Mouse (Mus musculus) granulocyte monocyte progenitor cell, adult 5-6 weeks (primary cell): ENCODE measurements around the gene H2-DMa. TPM values are rescaled to one million over a fixed set of nuclear protein-coding genes. Genes with fewer than 3 reads are reported as not detected.
A peak's percentile ranks its signal among the peaks of the same experiment; 100 is the strongest.
"Not testable (repeated sequence)": the region's sequence is repeated elsewhere in the genome, so short reads cannot be mapped to it uniquely, and the experiment has no call there.

Experiments
- ATAC-seq: replicated peaks from 2 replicates; pipeline ENCODE4 v1.8.0; 2016; ENCODE audit warnings: mild to moderate bottlenecking, moderate TSS enrichment, inconsistent platforms; ENCODE audit not compliant: poor library complexity, severe bottlenecking
- total RNA-seq, 2 experiments: library from RNA; stranded (forward) in 1 of 2; stranded (reverse) in 1 of 2; fragments of 200-712, 200-1000 nt in 1 of 2; fragments of >200 nt in 1 of 2; fragmentation: Nextera tagmentation in 1 of 2; gene quantifications; 2 replicates each; pipeline ENCODE4 v1.2.3; 2014 to 2017

Gene H2-DMa
- total RNA-seq, 2 experiments from 2014 or later: 40.2 to 97.2 TPM

DNA sequence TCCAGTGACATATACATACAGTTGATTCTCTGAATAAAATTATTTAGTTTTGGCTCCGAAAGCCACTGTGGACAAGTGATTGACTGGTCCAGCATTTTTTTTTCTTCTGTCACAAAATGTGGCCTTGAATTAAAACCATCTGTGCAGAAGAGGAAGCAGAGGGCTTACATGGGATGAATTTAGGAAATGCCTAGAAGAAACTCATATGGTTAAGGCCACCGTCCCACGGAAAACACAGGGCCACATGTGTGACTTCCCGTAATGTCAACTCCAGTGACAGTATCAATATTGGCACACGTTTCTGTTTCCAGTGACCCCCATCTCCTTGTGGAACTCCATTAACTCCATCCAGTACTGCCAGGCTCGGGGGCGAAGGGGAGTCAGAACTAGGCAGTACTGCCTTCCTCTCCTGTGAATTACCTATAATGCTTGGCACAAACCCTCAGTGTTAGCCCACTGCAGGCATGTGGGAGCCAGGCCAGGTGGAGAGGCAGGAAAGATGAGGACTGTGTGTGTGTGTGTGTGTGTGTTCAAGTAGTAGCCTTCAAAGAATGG, 23.2 kb downstream of the H2-DMa start:
- ATAC-seq: peak; percentile 59

DNA sequence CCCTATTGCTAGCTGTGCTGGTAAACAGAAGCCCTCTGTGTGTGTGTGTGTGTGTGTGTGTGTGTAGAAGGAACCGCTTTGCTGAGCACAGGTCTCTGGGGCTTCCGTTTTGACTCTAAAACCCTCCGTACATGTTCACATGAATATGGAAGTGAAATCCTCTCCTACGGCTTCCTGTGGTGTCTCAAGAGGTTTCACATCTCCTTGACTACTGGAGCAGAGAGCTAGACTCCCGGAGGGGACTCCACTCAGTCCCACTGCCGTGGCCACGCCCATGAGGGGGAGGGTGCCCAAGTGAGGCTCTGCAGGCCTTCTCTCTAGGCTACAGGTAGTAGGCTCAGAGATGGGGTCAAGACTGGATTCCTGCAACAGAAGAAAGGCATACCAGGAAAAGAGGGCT, 23.7 kb downstream of the H2-DMa start, which contains the start of gene H2-DMb2:
H2-DMb2 (plus strand) TSS at position 275 of the 400 bp plus-strand sequence.
- peak; percentile 90 for ATAC-seq

DNA sequence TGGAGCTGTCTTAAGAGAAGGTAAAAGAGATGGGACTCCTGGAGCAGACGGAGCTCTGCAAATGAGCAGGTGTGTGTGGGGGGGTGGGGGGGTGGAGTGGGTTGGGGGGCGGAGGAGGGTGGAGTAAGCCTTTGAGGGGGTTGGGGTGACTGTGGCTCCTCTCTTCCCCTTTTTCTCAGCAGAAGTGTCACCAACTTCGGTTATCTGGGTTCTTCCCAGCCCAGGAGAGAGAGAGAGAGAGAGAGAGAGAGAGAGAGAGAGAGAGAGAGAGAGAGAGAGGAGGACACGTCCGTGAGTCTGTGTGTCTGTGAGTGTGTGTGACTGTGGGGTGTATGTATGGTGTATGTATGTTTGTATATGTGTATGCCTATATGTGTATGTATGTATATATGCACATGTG, 24.1 kb downstream of the H2-DMa start:
- ATAC-seq: peak; percentile 25

DNA sequence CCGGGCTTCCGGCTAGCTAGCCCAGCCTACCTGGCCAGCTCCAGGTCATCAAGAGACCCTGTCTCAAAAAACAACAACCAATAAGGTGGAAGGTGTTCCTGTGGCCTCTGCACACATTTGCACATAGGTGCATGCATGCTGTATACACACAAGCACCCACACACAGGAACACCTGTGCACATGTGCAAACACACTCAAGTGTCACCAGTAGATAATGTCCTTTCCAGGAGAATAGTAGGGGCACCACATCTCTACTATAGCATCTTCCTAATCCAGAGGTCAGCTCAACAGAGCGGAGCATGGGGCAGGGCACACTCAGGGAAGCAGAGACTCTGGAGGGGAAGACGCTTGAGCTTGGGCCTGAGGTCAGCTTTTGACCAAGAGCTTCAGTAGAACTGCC, 24.9 kb downstream of the H2-DMa start:
- ATAC-seq: not testable (repeated sequence)

DNA sequence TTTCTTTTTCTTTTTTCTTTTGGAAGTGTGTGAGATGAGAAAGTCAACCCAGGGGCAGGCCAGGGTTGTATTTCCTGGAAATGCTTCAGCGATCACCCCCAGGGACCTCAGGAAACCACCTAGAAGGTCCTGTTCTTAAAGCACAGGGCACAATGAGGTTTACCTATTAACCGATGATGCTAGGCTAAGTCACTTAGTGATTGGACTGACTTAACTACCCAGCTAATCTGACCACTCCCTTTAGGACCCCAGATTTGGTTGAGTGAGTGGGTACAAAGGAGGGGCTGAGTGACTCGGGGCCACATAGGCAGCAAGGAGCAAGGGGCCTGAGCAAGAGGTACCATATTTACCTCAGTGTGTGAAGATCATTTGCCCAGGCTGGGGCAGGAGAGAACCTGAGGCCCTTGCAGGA, 25.6 kb downstream of the H2-DMa start:
- no peak for ATAC-seq

DNA sequence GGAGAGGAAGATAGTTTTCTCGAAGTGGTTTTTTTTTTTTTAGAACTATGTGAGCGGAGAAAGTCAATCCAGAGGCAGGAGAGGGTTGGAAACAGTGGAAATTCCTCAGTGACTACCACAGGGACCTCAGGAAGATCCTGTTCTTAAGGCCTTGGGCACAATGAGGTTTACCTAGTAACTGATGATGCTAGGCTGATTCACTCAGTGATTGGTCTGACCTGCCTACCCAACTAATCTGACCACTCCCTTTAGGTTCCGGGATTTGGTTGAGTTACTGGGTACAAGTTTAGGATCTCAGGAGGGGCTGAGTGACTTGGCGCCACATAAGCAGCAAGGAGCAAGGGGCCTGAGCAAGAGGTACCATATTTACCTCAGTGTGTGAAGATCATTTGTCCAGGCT, 33.6 kb downstream of the H2-DMa start, which contains the start of gene H2-DMb1:
H2-DMb1 (plus strand) TSS at position 150 of the 400 bp plus-strand sequence.
- ATAC-seq: peak; percentile 83

DNA sequence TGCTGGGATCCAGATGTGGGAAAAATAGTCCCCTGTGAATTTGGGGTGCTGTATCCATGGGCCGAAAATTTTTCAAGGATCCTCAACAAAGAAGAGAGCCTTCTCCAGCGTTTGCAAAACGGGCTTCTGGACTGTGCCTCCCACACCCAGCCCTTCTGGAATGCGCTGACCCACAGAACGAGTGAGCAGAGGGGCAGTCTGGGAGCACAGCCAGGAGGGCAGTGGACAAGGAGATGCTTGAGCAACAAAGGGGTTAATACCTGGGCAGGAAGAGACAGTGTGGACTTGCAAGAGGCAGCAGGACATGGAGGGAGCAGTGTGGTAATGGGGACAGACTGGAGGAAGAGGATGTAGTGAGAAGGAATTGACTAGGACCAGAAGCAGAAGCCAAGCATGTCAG, 36.2 kb downstream of the H2-DMa start:
- no peak for ATAC-seq

DNA sequence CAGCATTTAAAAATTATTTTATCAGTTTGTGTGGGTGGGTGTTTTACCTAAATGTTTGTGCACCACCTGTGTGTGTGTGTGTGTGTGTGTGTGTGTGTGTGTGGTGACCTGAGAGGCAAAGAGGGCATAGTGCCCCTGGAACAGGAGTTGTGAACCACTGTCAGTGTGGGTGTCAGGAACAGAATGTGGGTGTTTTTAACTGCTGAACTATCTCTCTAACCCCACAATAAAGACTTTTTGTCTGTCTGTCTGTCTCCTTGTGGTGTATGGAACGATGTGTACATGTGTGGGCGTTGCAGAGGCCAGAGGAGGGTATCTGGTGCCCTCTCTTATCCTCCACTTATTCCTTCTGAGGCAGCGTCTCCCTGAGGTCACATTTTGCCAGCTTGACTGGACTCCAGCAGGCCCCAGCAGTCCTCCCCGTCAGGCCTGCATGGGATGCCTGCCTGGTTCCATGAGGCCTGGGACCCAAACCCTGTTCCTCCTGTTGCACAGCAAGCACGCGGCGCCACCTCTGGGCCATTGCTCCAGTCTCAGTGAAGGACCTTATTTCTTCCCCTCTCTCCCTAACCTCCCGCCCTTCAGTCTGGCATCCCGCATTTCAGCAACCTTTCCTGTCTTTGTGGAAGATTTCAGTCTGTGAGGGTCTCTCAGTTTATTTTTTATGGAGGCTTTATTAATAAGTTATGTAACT, 45.0 kb downstream of the H2-DMa start:
- ATAC-seq: peak; percentile 20; the same call in 1 of the 2 replicates

DNA sequence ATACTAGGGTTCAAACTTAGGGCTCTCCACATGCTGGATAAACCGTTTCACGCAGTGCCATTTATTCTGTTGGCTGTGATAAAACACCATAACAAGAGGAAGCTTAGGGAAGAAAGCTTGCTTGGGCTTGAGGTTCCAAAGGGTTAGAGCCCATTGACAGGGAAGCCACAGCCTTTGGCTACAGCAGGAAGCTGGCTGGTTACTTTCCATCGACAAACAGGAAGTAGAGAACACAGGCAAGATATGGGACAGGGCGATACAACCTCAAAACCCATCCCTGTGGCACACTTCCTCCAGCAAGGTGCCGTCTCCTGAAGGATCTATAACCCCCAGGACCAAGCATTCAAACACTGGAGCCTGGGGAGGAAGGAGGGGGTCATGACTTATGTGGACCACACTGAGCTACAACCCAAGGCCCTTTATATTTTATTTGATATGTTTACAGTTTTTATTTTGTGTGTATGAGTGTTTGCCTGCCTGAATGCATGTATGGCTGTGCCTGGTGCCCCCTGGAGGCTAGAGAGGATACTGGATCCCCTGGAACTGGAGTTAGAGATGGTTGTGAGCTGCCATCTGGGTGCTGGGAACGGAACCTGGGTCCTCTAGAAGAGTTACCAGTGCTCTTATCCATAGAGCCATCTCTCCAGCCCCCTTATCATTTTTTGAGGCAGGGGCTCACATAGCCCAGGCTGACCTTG, 45.8 kb downstream of the H2-DMa start:
- ATAC-seq: peak; percentile 79

DNA sequence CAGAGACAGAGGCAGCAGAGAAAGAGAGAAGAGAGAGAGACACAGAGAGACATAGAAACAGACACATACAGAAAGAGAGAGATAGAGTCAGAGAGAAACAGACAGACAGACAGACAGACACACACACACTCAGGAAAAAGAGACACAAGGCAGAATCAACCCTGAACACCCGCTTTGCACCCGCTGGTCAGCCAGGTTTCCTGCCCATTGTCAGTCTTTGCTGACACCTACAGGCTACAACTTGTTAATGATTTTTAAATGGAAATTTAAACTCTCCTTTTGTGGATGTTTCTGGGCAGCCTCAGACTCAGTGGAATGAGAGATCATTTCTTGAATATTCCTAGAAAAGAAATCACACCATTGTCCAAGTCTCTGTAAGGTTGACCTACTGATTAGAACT, 49.9 kb downstream of the H2-DMa start:
- ATAC-seq: peak; percentile 33

DNA sequence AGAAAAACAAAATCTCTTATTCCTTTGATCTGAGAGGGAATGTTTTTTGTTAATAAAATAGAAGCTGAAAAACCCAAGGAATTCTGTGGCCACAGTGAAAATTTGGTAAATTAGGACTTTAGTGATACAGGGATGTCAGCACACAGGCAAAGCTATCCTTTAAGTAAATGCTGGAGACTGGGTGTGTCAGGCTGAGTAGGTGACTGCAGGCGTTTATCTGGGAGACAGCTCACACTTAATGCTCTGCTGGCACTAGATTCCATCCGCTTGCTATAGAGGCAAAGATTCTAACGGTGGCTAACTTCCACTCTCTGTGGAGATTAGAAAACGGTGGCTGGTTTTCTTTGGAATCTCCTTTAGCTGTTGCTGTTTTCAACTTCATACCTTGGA, 51.1 kb downstream of the H2-DMa start:
- ATAC-seq: no peak

DNA sequence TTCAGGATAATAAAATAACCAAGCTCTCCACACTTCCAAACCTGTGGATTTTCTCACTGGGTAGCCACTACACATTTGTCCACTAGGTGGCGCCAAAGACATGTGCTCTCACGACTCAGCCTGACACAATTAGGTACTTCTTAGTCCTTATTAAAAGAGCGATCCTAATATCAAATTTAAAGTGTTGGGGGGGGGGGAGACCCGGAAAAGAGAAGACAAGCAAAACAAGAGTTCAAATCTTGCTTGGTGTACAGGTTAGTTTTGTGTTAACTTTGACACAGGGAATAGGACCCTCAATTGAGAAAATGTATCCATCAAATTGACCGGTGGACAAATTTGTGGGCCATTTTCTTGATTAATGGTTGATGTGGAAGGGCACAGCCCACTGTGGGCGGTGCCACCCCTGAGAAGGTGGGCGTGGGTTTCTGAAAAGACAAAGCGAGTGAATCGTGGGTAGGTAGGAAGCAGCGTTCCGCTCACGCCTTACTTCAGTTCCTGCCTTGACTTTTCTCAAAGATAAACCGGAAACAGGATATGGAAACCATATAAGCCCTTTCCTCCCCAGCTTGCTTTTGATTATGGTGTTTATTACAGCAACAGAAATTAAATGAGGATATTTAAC, 51.6 kb downstream of the H2-DMa start:
- ATAC-seq: peak; percentile 74

DNA sequence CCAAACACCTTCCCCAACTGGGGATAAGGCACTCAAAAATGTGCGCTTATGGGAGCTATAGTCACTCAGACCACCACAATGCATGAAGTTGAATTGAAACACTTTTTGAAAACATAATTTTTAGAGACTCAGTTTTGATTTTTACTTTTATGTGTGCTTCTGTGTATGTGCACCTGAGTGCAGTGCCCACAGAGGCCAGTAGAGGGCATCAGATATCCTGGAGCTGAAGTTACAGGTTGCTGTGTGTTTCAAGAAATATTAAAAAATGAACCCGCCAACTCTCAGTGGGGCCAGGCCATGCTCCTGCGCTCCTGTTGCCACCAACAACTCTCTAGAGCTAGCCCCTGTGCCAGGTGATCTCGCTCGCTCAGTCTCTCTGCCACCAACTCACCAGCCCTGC, 53.2 kb downstream of the H2-DMa start:
- ATAC-seq: no peak

DNA sequence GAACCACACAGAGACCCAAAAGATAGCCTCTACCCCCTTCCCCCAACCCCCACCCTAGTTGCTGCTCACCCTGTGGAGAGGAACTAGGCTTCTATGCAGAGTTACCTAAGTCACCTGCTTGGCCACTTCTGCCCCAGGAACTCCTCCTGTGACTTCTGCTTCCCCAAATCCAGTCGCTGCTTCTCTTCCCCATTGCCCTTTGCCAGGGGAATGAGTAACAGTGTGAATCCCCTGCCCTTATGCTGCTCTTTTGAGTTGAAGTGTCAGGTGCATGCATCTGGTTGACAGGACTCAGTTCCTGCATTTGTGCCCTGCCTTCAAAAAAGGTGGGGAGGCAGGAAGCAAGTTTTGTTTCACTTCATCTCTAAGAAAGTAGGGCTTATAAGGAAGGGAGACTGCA, 54.7 kb downstream of the H2-DMa start:
- peak; percentile 56 for ATAC-seq

DNA sequence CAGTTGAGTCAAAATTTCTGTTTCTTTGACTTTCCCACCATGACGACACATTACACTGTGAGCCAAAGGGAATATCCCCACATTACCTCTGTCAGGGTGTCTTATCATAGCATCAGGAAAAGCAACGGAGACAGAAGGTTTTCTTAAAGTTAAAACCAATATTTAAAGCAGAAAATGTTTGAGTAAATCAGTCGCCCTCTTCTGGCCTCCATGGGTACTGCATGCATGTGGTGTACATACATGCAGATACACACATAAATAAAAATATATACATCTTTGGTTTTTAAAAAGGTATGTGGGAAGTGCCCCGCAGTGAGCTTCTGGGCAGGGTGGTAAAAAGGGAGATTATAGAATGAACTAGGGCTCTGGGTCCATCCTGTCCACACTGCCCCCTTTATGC, 57.8 kb downstream of the H2-DMa start:
- no peak for ATAC-seq

DNA sequence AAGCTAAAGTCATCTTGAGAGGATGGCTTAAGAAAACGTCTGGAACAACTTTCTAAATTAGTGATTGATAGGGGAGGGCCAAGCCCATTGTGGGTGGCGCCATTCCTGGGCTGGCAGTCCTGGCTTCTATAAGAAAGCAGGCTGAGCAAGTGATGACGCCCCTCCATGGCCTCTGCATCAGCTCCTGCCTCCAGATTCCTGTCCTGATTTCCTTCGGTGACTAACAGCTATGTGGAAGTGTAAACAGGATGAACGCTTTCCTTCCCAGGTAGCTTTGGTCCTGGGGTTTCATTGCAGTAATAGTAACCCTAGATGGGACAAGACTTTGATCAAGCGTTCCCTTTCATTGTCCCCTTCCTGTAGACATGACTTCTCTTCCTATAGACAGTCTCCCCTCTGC, 59.7 kb downstream of the H2-DMa start:
- no peak for ATAC-seq

DNA sequence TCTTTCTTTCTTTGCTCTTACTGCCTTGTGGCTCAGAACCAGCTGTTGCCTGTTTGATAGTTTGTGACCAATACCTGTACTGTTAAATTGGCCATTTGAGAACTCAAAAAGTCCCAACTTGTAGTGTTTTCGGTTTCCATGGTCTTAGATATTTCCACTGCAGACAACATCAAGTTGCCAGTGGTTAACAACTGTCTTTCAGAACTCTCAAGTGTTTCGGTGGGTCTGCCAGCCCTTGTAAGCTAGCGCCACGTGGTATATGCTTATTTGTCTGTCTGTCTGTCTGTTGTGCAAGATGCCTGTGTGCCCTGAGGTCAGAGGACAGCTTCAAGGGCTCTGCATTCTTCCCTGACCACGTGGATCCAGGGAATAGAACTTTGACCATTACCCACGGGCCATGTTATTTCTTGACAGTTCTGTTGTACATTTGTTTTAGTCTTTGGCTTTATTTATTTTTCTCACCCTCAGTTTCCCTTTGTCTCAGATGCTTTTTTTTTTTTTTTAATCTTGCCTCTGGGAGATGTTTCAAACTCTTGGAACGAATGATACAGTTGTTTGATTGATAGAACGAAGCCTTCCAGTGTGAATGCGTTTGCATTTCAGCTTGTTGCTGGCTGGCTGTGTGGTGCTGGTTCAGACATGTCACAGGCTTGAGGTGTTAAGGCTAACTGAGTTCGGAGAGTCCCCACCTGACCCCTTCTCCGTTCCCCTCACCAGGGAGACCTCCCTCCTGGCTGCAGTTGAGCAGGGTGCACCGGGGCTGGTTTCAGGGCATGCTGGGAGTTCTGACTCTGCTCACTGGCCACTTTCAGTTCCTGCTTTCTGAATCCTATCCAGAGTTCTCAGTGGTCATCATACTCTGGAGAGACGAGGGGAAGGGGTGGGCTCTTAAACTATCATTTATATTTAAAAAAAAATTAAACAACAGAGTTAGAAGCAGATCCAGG, 60.8 kb downstream of the H2-DMa start:
- ATAC-seq: peak; percentile 87

DNA sequence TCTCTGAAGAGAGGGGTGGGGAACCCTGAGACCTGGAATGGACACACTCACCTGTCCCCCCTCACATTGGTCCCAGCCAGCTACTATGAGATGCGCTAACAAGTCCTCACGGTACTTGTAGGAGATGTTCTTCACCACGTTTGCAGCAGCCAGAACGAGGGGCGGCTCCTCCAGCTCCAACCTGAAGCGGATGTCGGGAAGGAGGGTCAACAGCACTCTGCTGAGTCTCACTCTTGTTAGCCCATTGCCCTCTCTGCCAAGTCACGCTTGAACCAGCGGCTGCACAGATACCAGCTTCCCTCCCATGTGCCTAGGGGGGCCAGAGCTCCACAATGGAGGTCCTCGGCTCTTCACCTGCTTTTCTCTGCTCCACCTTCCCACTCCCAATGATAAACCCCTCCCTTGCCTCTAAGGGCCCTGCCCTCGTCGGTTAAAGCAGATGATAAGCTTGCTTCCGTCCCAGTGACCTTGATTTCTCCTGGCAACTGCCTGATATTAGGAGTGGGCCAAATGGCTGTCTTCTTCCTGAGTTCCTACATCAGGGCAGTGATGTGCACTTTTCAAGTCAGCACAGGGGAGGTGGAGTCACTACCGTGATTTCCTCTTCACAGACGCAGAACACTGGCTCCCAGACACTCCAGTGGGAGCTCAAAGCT, 64.4 kb downstream of the H2-DMa start:
- ATAC-seq: no peak

DNA sequence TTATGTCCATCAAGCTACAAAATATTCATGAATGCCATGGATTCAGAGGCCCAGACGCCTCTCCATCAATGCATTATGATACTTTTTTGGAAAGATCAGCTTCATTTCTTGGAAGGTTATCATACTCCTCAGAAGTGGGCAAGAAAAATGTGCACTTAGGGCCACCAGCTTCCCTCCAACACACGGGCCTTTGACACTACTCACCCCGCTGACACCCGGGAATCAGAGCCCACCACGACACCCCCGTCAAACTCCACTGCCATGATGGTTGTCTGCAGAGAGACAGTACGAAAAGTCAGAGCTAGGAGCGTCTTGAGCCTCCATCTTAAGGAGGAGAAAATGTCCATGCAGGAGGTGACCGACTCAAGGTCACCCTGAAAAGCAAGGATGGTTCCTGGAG, 66.2 kb downstream of the H2-DMa start:
- no peak for ATAC-seq

DNA sequence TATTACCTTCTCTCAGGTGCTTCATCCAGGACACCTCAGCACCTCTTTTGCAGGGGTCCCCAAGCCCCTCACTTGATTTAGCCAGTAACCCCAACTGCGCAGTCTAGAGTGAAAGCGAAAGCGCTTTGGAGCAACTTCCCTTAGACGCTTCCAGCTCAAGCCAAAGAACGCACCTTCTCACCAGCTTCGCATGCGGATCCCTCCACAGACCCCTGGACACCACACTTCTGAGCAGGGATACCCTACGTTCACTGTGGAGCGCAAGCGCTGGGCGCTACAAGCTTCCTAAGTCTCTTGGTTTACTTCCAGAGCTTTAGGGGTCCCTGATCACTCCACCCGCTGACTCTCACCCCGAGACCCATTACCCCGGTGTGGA, 67.5 kb downstream of the H2-DMa start:
- peak; percentile 32 for ATAC-seq
